Mouse (Mus musculus): Measurements from ENCODE around the gene Cmtm8. TPM values are rescaled to one million over a fixed set of nuclear protein-coding genes. Genes with fewer than 3 reads are reported as not detected.

The Cmtm8 gene
- polyA plus RNA-seq (2012; rRNA removed) = 7.8 and 8.0 TPM in 2 replicates

DNA sequence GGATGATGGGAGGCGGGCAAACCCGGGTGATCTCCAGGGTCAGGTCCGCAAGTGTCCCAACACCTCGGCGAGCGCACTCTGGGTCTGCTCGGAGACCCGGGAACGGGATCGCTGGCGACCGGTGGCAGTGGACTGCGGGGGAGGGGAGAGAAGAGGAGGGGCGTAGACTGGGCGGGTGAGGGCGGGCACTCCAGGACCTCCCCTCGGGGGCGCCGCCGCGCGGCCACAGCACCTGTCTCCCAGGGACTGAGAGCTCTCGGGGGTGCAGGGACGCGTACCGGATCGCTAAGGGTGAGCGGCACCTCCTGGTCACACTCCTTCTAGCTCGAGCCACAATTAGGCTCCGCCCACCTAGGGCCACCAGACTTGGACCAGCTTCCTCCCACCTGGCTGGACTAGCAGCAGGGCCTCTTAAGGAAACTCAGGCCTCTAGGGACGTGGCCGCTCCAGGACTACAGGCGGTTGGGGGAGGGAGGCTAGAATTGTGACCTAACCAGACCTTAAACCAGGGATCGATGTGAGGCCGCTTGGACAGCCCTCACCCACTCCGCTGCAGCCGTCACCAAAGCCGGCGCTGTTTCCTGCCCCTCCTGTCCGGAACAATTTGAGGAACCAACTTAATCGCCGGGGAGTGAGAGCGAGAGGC, at the start of gene Cmtm8:
Gene Cmtm8, minus strand, starts transcription at position 140 of the 646 bp plus-strand sequence.
- DNase-seq (ENCODE audit: low read depth) = peak; percentile 65
- no peak for TF ChIP-seq POLR2A (IDR thresholded peaks at IDR 0.05; ENCODE audit: borderline replicate concordance, extremely low read depth, insufficient read depth, insufficient read length, poor library complexity, severe bottlenecking)
- no peak for TF ChIP-seq CTCF (IDR thresholded peaks at IDR 0.05; ENCODE audit: borderline replicate concordance, extremely low read depth, insufficient read depth, insufficient read length)

DNA sequence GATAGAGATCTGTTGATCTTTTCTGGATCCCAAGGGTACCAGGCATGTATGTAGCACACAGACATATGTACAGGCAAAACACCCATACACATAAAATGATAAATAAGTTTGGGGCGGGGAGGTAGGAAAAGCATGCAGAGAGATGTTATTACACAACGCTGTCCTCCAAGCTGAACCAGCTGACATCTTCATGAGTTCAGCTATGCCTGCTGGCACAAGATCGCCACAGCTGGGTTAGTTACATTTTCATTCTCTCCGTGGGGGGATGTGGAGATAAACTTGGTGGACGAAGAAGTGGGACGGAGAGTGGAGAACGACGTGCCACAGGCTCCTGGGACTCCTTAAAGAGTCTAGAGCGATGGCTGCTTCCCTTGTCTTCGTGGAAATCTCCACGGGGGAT, 49.0 kb upstream of the Cmtm8 start:
- no peak for TF ChIP-seq CTCF (IDR thresholded peaks at IDR 0.05; ENCODE audit: borderline replicate concordance, extremely low read depth, insufficient read depth, insufficient read length)
- TF ChIP-seq POLR2A (IDR thresholded peaks at IDR 0.05; ENCODE audit: borderline replicate concordance, extremely low read depth, insufficient read depth, insufficient read length, poor library complexity, severe bottlenecking) = no peak
- no peak for DNase-seq (ENCODE audit: low read depth)

DNA sequence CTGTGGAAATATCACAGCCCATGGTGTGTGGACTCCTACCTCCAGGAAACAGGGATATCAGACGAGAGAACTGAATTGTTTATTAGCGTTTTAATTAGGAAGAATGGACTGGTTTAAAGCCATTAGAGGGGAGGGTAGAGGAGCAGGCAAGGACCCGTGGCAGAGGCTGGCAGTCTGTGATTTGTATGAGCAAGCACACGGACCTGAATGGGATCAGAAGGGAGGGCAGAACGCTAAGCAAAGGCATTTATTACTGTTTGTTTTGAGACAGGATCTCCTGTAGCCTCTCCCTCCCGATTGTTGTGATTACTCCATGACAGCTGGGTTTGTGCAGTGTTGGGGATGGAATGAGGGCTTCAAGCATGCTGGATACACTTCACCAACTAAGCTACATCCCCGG, 46.4 kb upstream of the Cmtm8 start:
- TF ChIP-seq POLR2A (IDR thresholded peaks at IDR 0.05; ENCODE audit: borderline replicate concordance, extremely low read depth, insufficient read depth, insufficient read length, poor library complexity, severe bottlenecking) = no peak
- no peak for TF ChIP-seq CTCF (IDR thresholded peaks at IDR 0.05; ENCODE audit: borderline replicate concordance, extremely low read depth, insufficient read depth, insufficient read length)
- DNase-seq (ENCODE audit: low read depth) = peak; percentile 12

DNA sequence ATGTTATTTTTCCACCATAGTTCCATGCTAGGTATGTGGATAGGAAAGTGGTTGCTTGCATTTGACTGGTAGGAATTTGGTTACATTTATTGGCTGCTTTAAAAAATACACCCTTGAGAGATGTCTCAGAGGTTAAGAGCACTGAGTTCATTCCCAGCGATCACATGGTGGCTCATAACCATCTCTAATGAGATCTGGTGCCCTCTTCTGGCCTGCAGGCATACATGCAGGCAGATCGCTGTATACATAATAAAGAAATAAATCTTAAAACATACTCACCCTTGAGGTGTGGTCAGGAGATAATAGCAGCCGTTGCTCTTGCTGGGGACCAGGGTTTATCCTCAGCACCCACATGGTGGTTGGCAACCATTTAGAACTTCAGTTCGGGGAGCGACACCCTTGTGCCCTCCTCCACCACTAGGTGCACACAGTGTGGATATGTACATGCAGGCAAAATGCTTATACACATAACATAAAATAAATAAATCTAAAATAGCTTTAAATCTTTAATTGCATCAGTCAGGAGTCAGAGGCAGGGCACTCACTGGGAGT, 45.0 kb upstream of the Cmtm8 start:
- no peak for DNase-seq (ENCODE audit: low read depth)
- no peak for TF ChIP-seq POLR2A (IDR thresholded peaks at IDR 0.05; ENCODE audit: borderline replicate concordance, extremely low read depth, insufficient read depth, insufficient read length, poor library complexity, severe bottlenecking)
- TF ChIP-seq CTCF (IDR thresholded peaks at IDR 0.05; ENCODE audit: borderline replicate concordance, extremely low read depth, insufficient read depth, insufficient read length) = no peak

DNA sequence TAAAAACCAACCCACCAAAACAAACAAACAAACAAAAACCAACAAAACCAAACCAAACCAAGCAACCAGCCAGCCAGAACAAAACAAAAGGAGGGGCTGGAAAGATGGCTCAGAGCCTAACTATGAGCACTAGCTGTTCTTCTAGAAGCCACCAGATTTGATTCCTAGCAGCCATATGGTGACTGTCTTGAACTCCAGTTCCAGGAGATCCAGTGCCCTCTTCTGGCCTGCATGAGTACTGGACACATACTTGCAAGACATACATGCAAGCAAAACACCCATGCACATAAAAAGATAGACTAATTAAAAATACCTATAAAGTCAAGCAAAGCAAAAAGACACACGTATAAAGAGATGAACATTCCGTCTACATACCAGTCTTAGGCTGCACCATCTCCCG, 43.7 kb upstream of the Cmtm8 start:
- peak; percentile 82 for DNase-seq (ENCODE audit: low read depth)
- TF ChIP-seq POLR2A (IDR thresholded peaks at IDR 0.05; ENCODE audit: borderline replicate concordance, extremely low read depth, insufficient read depth, insufficient read length, poor library complexity, severe bottlenecking) = no peak
- TF ChIP-seq CTCF (IDR thresholded peaks at IDR 0.05; ENCODE audit: borderline replicate concordance, extremely low read depth, insufficient read depth, insufficient read length) = peak; percentile 46; the same call in 1 of the 2 replicates

DNA sequence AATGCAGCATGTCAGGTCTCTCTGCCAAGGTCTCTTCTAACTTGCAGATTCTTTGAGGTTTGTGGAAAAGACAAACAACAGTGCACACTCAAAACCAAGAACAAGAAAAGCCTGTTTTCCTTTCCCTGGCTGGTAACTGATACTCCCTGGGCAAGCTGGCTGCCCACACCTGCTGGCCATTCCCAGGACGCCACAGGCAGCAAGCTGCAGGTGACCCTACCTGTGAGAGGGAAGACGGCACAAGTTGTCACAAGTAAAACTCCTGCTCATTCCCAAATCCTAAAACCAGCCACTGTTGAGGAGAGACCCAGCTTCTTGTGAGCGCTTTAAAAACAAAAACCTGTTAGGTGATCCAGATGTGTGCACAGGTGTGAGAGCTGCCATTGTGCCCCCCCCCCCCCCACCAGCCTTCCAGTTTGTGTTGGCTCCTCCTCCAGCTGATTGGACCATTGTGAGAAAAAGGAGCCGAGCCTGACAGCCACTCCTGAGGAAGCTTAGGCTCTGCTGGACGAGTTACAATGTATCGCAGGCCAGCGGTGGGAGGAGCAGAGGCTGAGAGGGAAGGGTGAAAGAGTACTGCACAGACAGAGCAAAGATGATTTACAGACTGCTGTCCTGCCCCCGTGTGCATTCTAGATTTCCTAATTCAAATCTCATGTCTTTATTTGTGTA, 42.2 kb upstream of the Cmtm8 start:
- DNase-seq (ENCODE audit: low read depth) = no peak
- TF ChIP-seq POLR2A (IDR thresholded peaks at IDR 0.05; ENCODE audit: borderline replicate concordance, extremely low read depth, insufficient read depth, insufficient read length, poor library complexity, severe bottlenecking) (no peak), CTCF (IDR thresholded peaks at IDR 0.05; ENCODE audit: borderline replicate concordance, extremely low read depth, insufficient read depth, insufficient read length) (no peak)

DNA sequence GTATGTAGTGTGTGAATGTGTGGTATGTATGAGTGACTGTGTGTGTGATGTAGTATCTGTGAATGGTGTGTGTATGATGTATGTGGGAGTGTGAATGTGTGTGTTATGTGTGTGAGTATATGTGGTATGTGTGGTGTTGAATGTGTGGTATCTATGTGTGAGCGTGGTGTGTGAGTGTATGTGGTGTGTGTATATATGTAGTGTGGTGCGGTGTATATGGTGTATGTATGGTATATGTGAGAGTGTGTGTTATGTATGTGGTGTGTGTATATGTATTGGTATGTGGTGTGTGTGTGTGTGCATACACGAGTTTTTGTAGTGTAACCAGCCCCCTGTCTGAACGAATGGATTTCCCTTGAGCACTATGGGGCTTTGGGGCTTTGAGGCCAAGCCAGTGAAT, 41.6 kb upstream of the Cmtm8 start:
- TF ChIP-seq CTCF (IDR thresholded peaks at IDR 0.05; ENCODE audit: borderline replicate concordance, extremely low read depth, insufficient read depth, insufficient read length) (no peak), POLR2A (IDR thresholded peaks at IDR 0.05; ENCODE audit: borderline replicate concordance, extremely low read depth, insufficient read depth, insufficient read length, poor library complexity, severe bottlenecking) (no peak)
- no peak for DNase-seq (ENCODE audit: low read depth)

DNA sequence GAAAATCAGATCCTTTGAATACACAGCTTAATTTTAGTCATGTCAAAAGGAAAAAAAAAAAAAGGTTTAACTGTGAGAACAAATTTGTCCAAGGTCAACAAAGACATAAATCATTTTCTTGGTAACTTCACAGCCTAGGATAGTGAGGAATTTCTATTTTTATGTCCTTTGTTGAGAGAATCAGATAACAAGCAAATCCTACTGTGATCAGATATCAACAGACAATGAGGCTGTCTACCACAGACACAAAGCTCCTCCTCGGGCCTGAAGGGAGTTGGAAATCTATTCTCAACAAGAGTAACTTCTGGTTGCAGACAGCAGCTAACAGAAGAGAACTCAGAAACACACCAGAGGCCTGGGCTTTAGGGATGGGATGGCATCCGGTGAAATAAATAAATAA, 38.0 kb upstream of the Cmtm8 start:
- DNase-seq (ENCODE audit: low read depth) = no peak
- TF ChIP-seq CTCF (IDR thresholded peaks at IDR 0.05; ENCODE audit: borderline replicate concordance, extremely low read depth, insufficient read depth, insufficient read length) = no peak
- no peak for TF ChIP-seq POLR2A (IDR thresholded peaks at IDR 0.05; ENCODE audit: borderline replicate concordance, extremely low read depth, insufficient read depth, insufficient read length, poor library complexity, severe bottlenecking)

DNA sequence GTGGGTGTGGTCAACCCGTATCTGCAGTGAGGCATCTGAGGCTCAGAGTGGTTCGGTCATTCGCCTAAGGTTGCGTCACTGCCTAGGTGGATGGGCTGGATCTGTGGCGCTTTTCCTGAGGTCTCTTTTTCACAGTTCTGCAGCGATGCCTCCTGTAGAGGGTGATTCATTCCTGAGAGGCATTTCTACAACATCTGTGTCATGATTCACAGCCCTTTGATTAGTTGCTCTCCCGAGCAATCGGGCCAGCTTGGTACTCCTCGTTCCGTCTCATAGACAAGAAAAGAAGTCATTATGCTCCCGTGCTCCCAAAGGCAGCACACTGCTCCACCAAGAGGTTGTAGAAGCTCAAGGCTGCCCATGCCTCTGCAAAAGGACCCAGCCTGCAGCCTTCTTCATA, 11.4 kb upstream of the Cmtm8 start:
- no peak for TF ChIP-seq CTCF (IDR thresholded peaks at IDR 0.05; ENCODE audit: borderline replicate concordance, extremely low read depth, insufficient read depth, insufficient read length)
- TF ChIP-seq POLR2A (IDR thresholded peaks at IDR 0.05; ENCODE audit: borderline replicate concordance, extremely low read depth, insufficient read depth, insufficient read length, poor library complexity, severe bottlenecking) = no peak
- DNase-seq (ENCODE audit: low read depth) = no peak

DNA sequence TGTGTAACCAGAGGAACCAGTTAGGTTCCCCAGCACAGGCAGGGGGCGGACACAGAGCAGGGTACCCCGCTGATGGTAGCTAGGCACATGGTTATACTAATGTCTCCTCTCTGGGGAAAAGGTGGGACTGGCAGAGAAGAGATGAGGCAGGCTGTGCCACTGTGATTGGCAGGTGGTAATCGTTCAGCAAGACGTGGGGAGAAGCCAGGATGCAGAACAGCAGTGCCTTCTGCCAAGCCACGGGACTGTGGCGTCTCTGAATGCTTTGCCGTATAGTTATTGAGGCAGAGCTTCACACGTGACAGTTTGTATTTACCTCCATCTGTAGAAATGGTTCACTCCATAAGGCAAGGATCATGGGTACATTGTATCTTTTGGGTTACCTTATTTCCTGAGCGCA, 10.7 kb upstream of the Cmtm8 start:
- peak; percentile 77 for DNase-seq (ENCODE audit: low read depth)
- TF ChIP-seq CTCF (IDR thresholded peaks at IDR 0.05; ENCODE audit: borderline replicate concordance, extremely low read depth, insufficient read depth, insufficient read length) (no peak), POLR2A (IDR thresholded peaks at IDR 0.05; ENCODE audit: borderline replicate concordance, extremely low read depth, insufficient read depth, insufficient read length, poor library complexity, severe bottlenecking) (no peak)

DNA sequence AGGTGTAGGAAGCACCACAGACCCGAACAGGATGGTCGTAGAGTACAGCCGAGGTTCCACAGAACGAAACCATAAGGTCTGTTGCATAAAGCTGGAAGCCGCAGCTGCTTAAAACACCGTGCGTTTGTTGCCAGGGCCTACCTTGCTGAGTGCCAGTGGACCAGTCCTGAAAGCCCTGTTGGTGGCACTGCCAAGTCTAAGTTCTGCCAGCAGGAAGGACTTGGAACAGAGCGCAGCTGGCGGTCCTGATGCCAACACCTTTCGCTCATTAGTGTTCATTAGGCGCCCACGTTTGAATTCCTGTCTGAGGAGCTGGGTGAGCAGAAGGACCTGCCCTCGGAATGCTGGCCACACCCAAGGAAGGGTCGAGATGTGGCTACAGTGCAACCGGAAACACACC, 9.4 kb upstream of the Cmtm8 start:
- DNase-seq (ENCODE audit: low read depth) = peak; percentile 48
- TF ChIP-seq CTCF (IDR thresholded peaks at IDR 0.05; ENCODE audit: borderline replicate concordance, extremely low read depth, insufficient read depth, insufficient read length) (no peak), POLR2A (IDR thresholded peaks at IDR 0.05; ENCODE audit: borderline replicate concordance, extremely low read depth, insufficient read depth, insufficient read length, poor library complexity, severe bottlenecking) (no peak)
